Mouse (Mus musculus) kidney, postnatal 0 days (tissue): ENCODE results near the gene Asb16. TPM values are rescaled to one million over a fixed set of nuclear protein-coding genes. Genes with fewer than 3 reads are reported as not detected.

Source experiments
- ATAC-seq: fragments of 200-750 bp; cut with Nextera tagmentation; replicated peaks from 2 replicates; pipeline ENCODE4 v1.8.0; 2017; ENCODE audit warnings: low read depth, moderate number of reproducible peaks, moderate TSS enrichment, moderate library complexity; ENCODE audit not compliant: low FRiP score
- DNase-seq: peaks from one replicate; pipeline ENCODE4 v3.0.0-alpha.2; 2016; ENCODE audit warnings: low spot score
- H3K27ac ChIP-seq: fragments of 300-500 bp; sonication (generic); 2 replicates; pipeline ENCODE4 v1.5.1; 2014; ENCODE audit warnings: mild to moderate bottlenecking
- H3K27me3 ChIP-seq: fragments of 300-500 bp; sonication (generic); 2 replicates; pipeline ENCODE4 v1.6.1; 2014; ENCODE audit warnings: low read length, mixed read lengths; ENCODE audit not compliant: insufficient read depth
- H3K36me3 ChIP-seq: fragments of 300-500 bp; sonication (generic); 2 replicates; pipeline ENCODE4 v1.6.1; 2014; ENCODE audit warnings: low read length, mixed read lengths; ENCODE audit not compliant: insufficient read depth
- H3K4me1 ChIP-seq: fragments of 300-500 bp; sonication (generic); replicated peaks from 2 replicates; pipeline ENCODE4 v1.6.1; 2014; ENCODE audit warnings: antibody characterized with exemption, low read length, mixed read lengths; ENCODE audit not compliant: insufficient read depth
- H3K4me2 ChIP-seq: fragments of 300-500 bp; sonication (generic); 2 replicates; pipeline ENCODE4 v1.6.1; 2014; ENCODE audit warnings: mild to moderate bottlenecking, low read length, moderate library complexity, mixed read lengths
- H3K4me3 ChIP-seq: fragments of 300-500 bp; sonication (generic); replicated peaks from 2 replicates; pipeline ENCODE4 v1.5.1; 2014; ENCODE audit warnings: low read depth, low read length
- H3K9ac ChIP-seq: fragments of 300-500 bp; sonication (generic); 2 replicates; pipeline ENCODE4 v1.6.1; 2014; ENCODE audit warnings: low read depth, low read length
- H3K9me3 ChIP-seq: fragments of 300-500 bp; sonication (generic); replicated peaks from 2 replicates; pipeline ENCODE4 v1.6.1; 2016; ENCODE audit warnings: low read length, inconsistent platforms, mixed read lengths
- CTCF ChIP-seq: IDR thresholded peaks from 2 replicates; pipeline ENCODE4 v1.5.1; 2016; ENCODE audit warnings: antibody characterized with exemption, low read depth, mild to moderate bottlenecking, moderate library complexity
- WGBS: fragments of 180-500 bp; shearing (Covaris S2); extraction: QIAGEN DNeasy Blood & Tissue Kit; methylation state at CpG from one replicate; pipeline ENCODE4 v1.1.7; 2014; 5-methylcytosine and 5-hydroxymethylcytosine counted together
- polyA plus RNA-seq: library from polyadenylated mRNA; unstranded; fragments of >200 nt; fragmentation: Nextera tagmentation; extraction: Ambion mirVana; gene quantifications from 2 replicates; pipeline ENCODE4 v1.2.1, GENCODE M21; 2015

Gene Asb16
- polyA plus RNA-seq, 1 experiment from 2014 or later: not detected

GRCm38 (mm10) chr11:102295598-102296471 lies 27.3 kb downstream of the Asb16 start:
- peak; percentile 25 for ATAC-seq

GRCm38 (mm10) chr11:102296491-102297472 lies 28.2 kb downstream of the Asb16 start, which contains the start of gene Atxn7l3:
Atxn7l3 (minus strand) TSS chr11:102296631.
- Histone ChIP-seq H3K27ac (peak within 1 kb of the TSS; percentile 96), H3K9ac (peak within 1 kb of the TSS; percentile 88), H3K36me3 (peaks cover 20% of the 10 kb centered on the region), H3K9me3 (no peaks in the 10 kb centered on the region), H3K4me2 (peak within 1 kb of the TSS; percentile 69), H3K4me3 (peak within 1 kb of the TSS; percentile 83), H3K4me1 (peaks cover 11% of the 10 kb centered on the region; the same call in 1 of the 2 replicates), H3K27me3 (no peaks in the 10 kb centered on the region)
- DNase-seq (peak; percentile 99), ATAC-seq (peak; percentile 93)
- TF ChIP-seq CTCF: no peak
- WGBS: under 1% methylated on average over 71 of the region's 125 CpGs

More at GRCm38 (mm10) chr11:102295598-102296471, 27.3 kb downstream of the Asb16 start:
- Histone ChIP-seq H3K4me2 (peak overlapping the region; percentile 62), H3K36me3 (peaks cover 30% of the 10 kb centered on the region), H3K9me3 (no peaks in the 10 kb centered on the region), H3K9ac (peak overlapping the region; percentile 88), H3K4me3 (peak overlapping the region; percentile 83), H3K27ac (peak overlapping the region; percentile 96), H3K27me3 (no peaks in the 10 kb centered on the region), H3K4me1 (peaks cover 11% of the 10 kb centered on the region; the same call in 1 of the 2 replicates)
- DNase-seq: peak; percentile 72
- WGBS: 1% methylated on average over 48 of the region's 73 CpGs
- no peak for TF ChIP-seq CTCF

GRCm38 (mm10) chr11:102297577-102298556 lies 29.3 kb downstream of the Asb16 start:
- Histone ChIP-seq H3K4me1 (peaks cover 11% of the 10 kb centered on the region; the same call in 1 of the 2 replicates), H3K27me3 (no peaks in the 10 kb centered on the region), H3K9ac (peak overlapping the region; percentile 65), H3K4me3 (peak overlapping the region; percentile 83), H3K27ac (peak overlapping the region; percentile 96), H3K9me3 (no peaks in the 10 kb centered on the region), H3K36me3 (peaks cover 11% of the 10 kb centered on the region; the same call in 1 of the 2 replicates), H3K4me2 (peak overlapping the region; percentile 69)
- TF ChIP-seq CTCF: no peak
- DNase-seq (no peak), ATAC-seq (peak; percentile 12)
- 24% methylated on average over 27 of the region's 27 CpGs for WGBS

- peak; percentile 61 for DNase-seq
- peaks cover 8% of the 10 kb centered on the region; the same call in 1 of the 2 replicates for H3K4me1 ChIP-seq
- WGBS: 10% methylated on average over 1 of the region's 1 CpGs
- no peak overlapping the region for H3K27ac ChIP-seq
- H3K9me3 ChIP-seq: no peaks in the 10 kb centered on the region
- no peak overlapping the region for H3K4me2 ChIP-seq
- ATAC-seq: no peak
- H3K36me3 ChIP-seq: no peaks in the 10 kb centered on the region
- peak; percentile 74 for TF ChIP-seq CTCF
- H3K4me3 ChIP-seq: no peak overlapping the region
- H3K9ac ChIP-seq: no peak overlapping the region
- H3K27me3 ChIP-seq: no peaks in the 10 kb centered on the region
Observed at GRCm38 (mm10) chr11:102299839-102300238, 31.3 kb downstream of the Asb16 start.

- Histone ChIP-seq H3K9me3 (no peaks in the 10 kb centered on the region), H3K27ac (no peak overlapping the region), H3K36me3 (peaks cover 21% of the 10 kb centered on the region; the same call in 1 of the 2 replicates), H3K9ac (no peak overlapping the region), H3K4me2 (no peak overlapping the region), H3K4me1 (no peaks in the 10 kb centered on the region), H3K4me3 (no peak overlapping the region), H3K27me3 (no peaks in the 10 kb centered on the region)
- no peak for DNase-seq
- TF ChIP-seq CTCF: no peak
- 42% methylated on average over 2 of the region's 2 CpGs for WGBS
- no peak for ATAC-seq
Observed at GRCm38 (mm10) chr11:102304141-102304540, 35.6 kb downstream of the Asb16 start.
